Mouse (Mus musculus) cerebral cortex, adult 2 months (tissue): Measurements from ENCODE around the gene Slc5a11.

Source experiments
- WGBS: fragments of 180-500 bp; shearing (Covaris S2); methylation state at CpG from one replicate; pipeline ENCODE4 v1.1.7; 2018; 5-methylcytosine and 5-hydroxymethylcytosine counted together

Gene Slc5a11

GRCm38 (mm10) chr7:123214365-123215075 is at the start of gene Slc5a11:
Slc5a11 (plus strand) TSS chr7:123214780.
- 68% methylated on average over 8 of the region's 8 CpGs for WGBS

GRCm38 (mm10) chr7:123167436-123167835 is 47.1 kb upstream of the Slc5a11 start:
- WGBS, result 79% methylated on average over 2 of the region's 2 CpGs

- WGBS, result 74% methylated on average over 2 of the region's 2 CpGs
Observed at GRCm38 (mm10) chr7:123169618-123170017, 45.0 kb upstream of the Slc5a11 start.

GRCm38 (mm10) chr7:123172101-123172500 is 42.5 kb upstream of the Slc5a11 start:
- 86% methylated on average over 5 of the region's 5 CpGs for WGBS

GRCm38 (mm10) chr7:123181787-123182701 is 32.5 kb upstream of the Slc5a11 start:
- 82% methylated on average over 20 of the region's 20 CpGs for WGBS

GRCm38 (mm10) chr7:123184891-123185290 is 29.7 kb upstream of the Slc5a11 start:
- WGBS, result 100% methylated on average over 1 of the region's 1 CpGs

- WGBS, result 77% methylated on average over 6 of the region's 6 CpGs
Observed at GRCm38 (mm10) chr7:123186463-123186862, 28.1 kb upstream of the Slc5a11 start.

GRCm38 (mm10) chr7:123187246-123187645 is 27.3 kb upstream of the Slc5a11 start:
- WGBS, result 85% methylated on average over 4 of the region's 4 CpGs

GRCm38 (mm10) chr7:123188462-123188861 is 26.1 kb upstream of the Slc5a11 start:
- 75% methylated on average over 3 of the region's 3 CpGs for WGBS

GRCm38 (mm10) chr7:123189762-123190161 is 24.8 kb upstream of the Slc5a11 start:
- 85% methylated on average over 8 of the region's 8 CpGs for WGBS

- WGBS, result 65% methylated on average over 5 of the region's 5 CpGs
Observed at GRCm38 (mm10) chr7:123191731-123192130, 22.8 kb upstream of the Slc5a11 start.

- WGBS, result 93% methylated on average over 12 of the region's 12 CpGs
Observed at GRCm38 (mm10) chr7:123193201-123193600, 21.4 kb upstream of the Slc5a11 start.

- WGBS, result 85% methylated on average over 8 of the region's 8 CpGs
Observed at GRCm38 (mm10) chr7:123194696-123195095, 19.9 kb upstream of the Slc5a11 start.

GRCm38 (mm10) chr7:123196432-123196831 is 18.1 kb upstream of the Slc5a11 start:
- WGBS, result 95% methylated on average over 5 of the region's 5 CpGs

- 80% methylated on average over 10 of the region's 10 CpGs for WGBS
Observed at GRCm38 (mm10) chr7:123198695-123199094, 15.9 kb upstream of the Slc5a11 start.

- 71% methylated on average over 3 of the region's 3 CpGs for WGBS
Observed at GRCm38 (mm10) chr7:123199151-123199550, 15.4 kb upstream of the Slc5a11 start.

- 87% methylated on average over 15 of the region's 15 CpGs for WGBS
Observed at GRCm38 (mm10) chr7:123199656-123200206, 14.8 kb upstream of the Slc5a11 start.

- WGBS, result 76% methylated on average over 9 of the region's 9 CpGs
Observed at GRCm38 (mm10) chr7:123200722-123201121, 13.9 kb upstream of the Slc5a11 start.

GRCm38 (mm10) chr7:123205261-123205660 is 9.3 kb upstream of the Slc5a11 start:
- WGBS, result 20% methylated on average over 14 of the region's 14 CpGs

GRCm38 (mm10) chr7:123207561-123207960 is 7.0 kb upstream of the Slc5a11 start:
- WGBS, result 73% methylated on average over 6 of the region's 6 CpGs

GRCm38 (mm10) chr7:123209864-123210263 is 4.7 kb upstream of the Slc5a11 start:
- WGBS, result 90% methylated on average over 9 of the region's 9 CpGs

- 69% methylated on average over 5 of the region's 5 CpGs for WGBS
Observed at GRCm38 (mm10) chr7:123211461-123211860, 3.1 kb upstream of the Slc5a11 start.
